Mouse (Mus musculus) brain, adult 2 months (tissue): ENCODE measurements at regions not wholly inside any gene's neighbourhood (a gene's known extent, or its start where the extent isn't known, plus 50 kb on each side); places are given as distances from the start of the nearest gene placed in this dataset.
A peak's percentile ranks its signal among the peaks of the same experiment; 100 is the strongest.

Experiments used
- DNase-seq: peaks from one replicate; pipeline ENCODE4 v3.0.0; 2011; ENCODE audit warnings: low read depth, low spot score

- DNase-seq = no peak
Measured at GRCm38 (mm10) chr17:7633382-7634290, 193.5 kb downstream of the Fndc1 start.

- no peak for DNase-seq
Measured at GRCm38 (mm10) chr17:7625746-7626145, 201.4 kb downstream of the Fndc1 start.

GRCm38 (mm10) chr17:7623392-7623791 is 203.7 kb downstream of the Fndc1 start:
- no peak for DNase-seq

GRCm38 (mm10) chr17:7621262-7621661 is 205.8 kb downstream of the Fndc1 start:
- DNase-seq = peak; percentile 5

- DNase-seq = no peak
Measured at GRCm38 (mm10) chr17:7620166-7620565, 206.9 kb downstream of the Fndc1 start.

- no peak for DNase-seq
Measured at GRCm38 (mm10) chr17:7619641-7620040, 207.5 kb downstream of the Fndc1 start.

GRCm38 (mm10) chr17:7608046-7608445 is 219.1 kb downstream of the Fndc1 start:
- DNase-seq = peak; percentile 16

- no peak for DNase-seq
Measured at GRCm38 (mm10) chr17:7607431-7607830, 219.7 kb downstream of the Fndc1 start.

- DNase-seq = peak; percentile 4
Measured at GRCm38 (mm10) chr17:7604813-7605504, 219.7 kb upstream of the Unc93a2 start.

GRCm38 (mm10) chr17:7604096-7604495 is 218.8 kb upstream of the Unc93a2 start:
- DNase-seq = no peak

- DNase-seq = no peak
Measured at GRCm38 (mm10) chr17:7600555-7600954, 215.3 kb upstream of the Unc93a2 start.

GRCm38 (mm10) chr17:7597481-7597880 is 212.2 kb upstream of the Unc93a2 start:
- DNase-seq = no peak

- DNase-seq = no peak
Measured at GRCm38 (mm10) chr17:7594801-7595200, 209.5 kb upstream of the Unc93a2 start.

- no peak for DNase-seq
Measured at GRCm38 (mm10) chr17:7592491-7592890, 207.2 kb upstream of the Unc93a2 start.

- DNase-seq = no peak
Measured at GRCm38 (mm10) chr17:7582866-7583398, 197.7 kb upstream of the Unc93a2 start.

- no peak for DNase-seq
Measured at GRCm38 (mm10) chr17:7579031-7579430, 193.8 kb upstream of the Unc93a2 start.

- no peak for DNase-seq
Measured at GRCm38 (mm10) chr17:7578003-7578402, 192.7 kb upstream of the Unc93a2 start.

GRCm38 (mm10) chr17:7577227-7577626 is 192.0 kb upstream of the Unc93a2 start:
- DNase-seq = peak; percentile 20

- DNase-seq = no peak
Measured at GRCm38 (mm10) chr17:7571481-7571880, 186.2 kb upstream of the Unc93a2 start.

GRCm38 (mm10) chr17:7568482-7568881 is 183.2 kb upstream of the Unc93a2 start:
- no peak for DNase-seq

- no peak for DNase-seq
Measured at GRCm38 (mm10) chr17:7565771-7566170, 180.5 kb upstream of the Unc93a2 start.

- DNase-seq = no peak
Measured at GRCm38 (mm10) chr17:7562940-7563339, 177.7 kb upstream of the Unc93a2 start.
